Mouse (Mus musculus): ENCODE data around the gene Mafg. TPM values are rescaled to one million over a fixed set of nuclear protein-coding genes. Genes with fewer than 3 reads are reported as not detected.

Mafg gene
- polyA plus RNA-seq, 1 experiment from 2014 or later = 58.3 TPM

GRCm38 (mm10) chr11:120616617-120617294 lies 16.6 kb downstream of the Mafg start:
- peak; percentile 33 for ATAC-seq
- no peaks in the 10 kb centered on the region for H3K27me3 ChIP-seq (replicated peaks)
- H3K27ac ChIP-seq = peak overlapping the region; percentile 83
- peak overlapping the region; percentile 72 for H3K4me3 ChIP-seq
- peak overlapping the region; percentile 81 for H3K9ac ChIP-seq
- no peaks in the 10 kb centered on the region for H3K9me3 ChIP-seq (replicated peaks)
- H3K36me3 ChIP-seq = peaks cover 79% of the 10 kb centered on the region
- H3K4me2 ChIP-seq = peak overlapping the region; percentile 77
- H3K4me1 ChIP-seq = peaks cover 39% of the 10 kb centered on the region
- WGBS (ENCODE audit: insufficient replicate concordance) = 31% methylated on average over 4 of the region's 4 CpGs

DNA sequence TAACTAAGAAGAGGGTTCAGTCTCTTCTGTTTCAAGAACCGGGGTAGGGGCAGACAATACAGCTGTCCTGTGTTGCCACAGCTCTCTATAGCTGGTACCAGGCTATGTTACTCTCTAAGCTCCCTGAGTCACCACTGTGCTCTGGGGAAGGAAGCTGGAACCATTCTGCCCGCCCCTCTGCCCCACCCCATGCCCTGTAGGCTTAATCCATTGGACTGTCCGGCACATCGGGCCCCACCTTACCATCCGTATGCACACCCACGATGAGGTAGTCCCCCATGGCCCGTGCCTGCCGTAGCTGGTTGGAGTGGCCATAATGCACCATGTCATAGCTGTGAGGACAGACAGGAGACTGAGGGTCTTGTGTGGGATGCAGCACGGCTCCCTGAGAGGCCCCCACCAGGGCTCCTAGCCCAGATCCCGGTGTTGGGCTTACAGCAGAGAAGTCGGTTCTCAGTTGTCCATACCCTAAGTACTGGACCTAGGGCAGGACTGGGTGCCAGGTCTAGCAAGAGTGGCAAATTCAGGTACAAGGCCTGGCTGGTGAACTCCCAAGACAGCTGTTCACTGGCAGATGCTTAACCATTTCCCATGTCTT lies 17.7 kb downstream of the Mafg start:
- no peak for ATAC-seq
- WGBS (ENCODE audit: insufficient replicate concordance) = 84% methylated on average over 11 of the region's 11 CpGs
- no peaks in the 10 kb centered on the region for H3K9me3 ChIP-seq (replicated peaks)
- peaks cover 39% of the 10 kb centered on the region for H3K4me1 ChIP-seq
- peaks cover 79% of the 10 kb centered on the region for H3K36me3 ChIP-seq
- H3K4me2 ChIP-seq = peak overlapping the region; percentile 77
- peak overlapping the region; percentile 55 for H3K27ac ChIP-seq
- peak overlapping the region; percentile 40; the same call in 1 of the 2 replicates for H3K9ac ChIP-seq
- no peaks in the 10 kb centered on the region for H3K27me3 ChIP-seq (replicated peaks)
- H3K4me3 ChIP-seq = no peak overlapping the region

DNA sequence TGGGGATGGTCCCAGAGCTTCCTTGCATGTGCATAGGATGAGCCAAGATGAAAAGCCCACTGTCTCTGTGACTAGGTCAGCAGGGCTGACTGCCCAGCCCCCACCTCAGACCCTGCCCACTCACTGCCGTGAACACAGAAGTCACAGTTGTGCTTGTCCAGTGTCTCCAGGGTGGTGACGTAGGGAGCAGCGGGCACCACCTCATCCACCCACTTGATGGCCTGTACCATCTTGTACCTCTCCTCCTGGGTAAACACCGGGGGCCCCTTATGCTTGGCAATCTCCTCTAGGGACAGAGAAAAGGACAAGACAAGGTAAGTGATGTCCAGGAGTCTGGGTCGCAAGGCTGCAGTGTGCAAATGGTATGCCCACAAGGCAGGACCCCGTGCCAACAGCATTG lies 18.2 kb downstream of the Mafg start:
- H3K27me3 ChIP-seq (replicated peaks) = no peaks in the 10 kb centered on the region
- H3K4me1 ChIP-seq = peaks cover 39% of the 10 kb centered on the region
- H3K9ac ChIP-seq = no peak overlapping the region
- 0 out of 2 replicates have a peak overlapping the region, but pooled peaks have one; percentile 77 for H3K4me2 ChIP-seq
- H3K27ac ChIP-seq = no peak overlapping the region
- WGBS (ENCODE audit: insufficient replicate concordance) = 91% methylated on average over 6 of the region's 6 CpGs
- no peaks in the 10 kb centered on the region for H3K9me3 ChIP-seq (replicated peaks)
- ATAC-seq = no peak
- H3K4me3 ChIP-seq = no peak overlapping the region
- peaks cover 79% of the 10 kb centered on the region for H3K36me3 ChIP-seq

DNA sequence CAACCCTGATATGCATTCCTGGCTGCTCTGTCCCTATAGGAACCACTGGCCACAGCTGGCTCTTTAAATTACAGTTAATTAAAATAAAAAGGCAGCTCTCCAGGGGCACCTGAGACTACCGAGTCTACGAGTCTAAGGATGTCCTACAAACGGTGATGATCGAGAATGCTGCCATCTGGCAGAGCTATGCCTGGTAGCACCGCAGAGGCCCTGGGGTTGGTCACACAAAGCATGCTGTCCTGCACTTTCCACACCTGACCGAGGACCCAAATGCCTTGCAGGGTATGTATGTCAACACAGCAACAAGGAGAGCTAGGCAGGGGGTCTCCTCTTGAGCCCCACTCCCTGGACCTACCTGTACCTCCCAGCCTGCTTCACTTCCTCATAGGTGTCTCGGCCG lies 19.4 kb downstream of the Mafg start:
- WGBS (ENCODE audit: insufficient replicate concordance) = 84% methylated on average over 8 of the region's 8 CpGs
- H3K4me1 ChIP-seq = peaks cover 47% of the 10 kb centered on the region
- H3K9ac ChIP-seq = no peak overlapping the region
- H3K4me2 ChIP-seq = no peak overlapping the region
- H3K9me3 ChIP-seq (replicated peaks) = no peaks in the 10 kb centered on the region
- peaks cover 76% of the 10 kb centered on the region for H3K36me3 ChIP-seq
- no peak overlapping the region for H3K27ac ChIP-seq
- H3K4me3 ChIP-seq = no peak overlapping the region
- no peak for ATAC-seq
- peaks cover 6% of the 10 kb centered on the region; the same call in 1 of the 2 replicates for H3K27me3 ChIP-seq (replicated peaks)

DNA sequence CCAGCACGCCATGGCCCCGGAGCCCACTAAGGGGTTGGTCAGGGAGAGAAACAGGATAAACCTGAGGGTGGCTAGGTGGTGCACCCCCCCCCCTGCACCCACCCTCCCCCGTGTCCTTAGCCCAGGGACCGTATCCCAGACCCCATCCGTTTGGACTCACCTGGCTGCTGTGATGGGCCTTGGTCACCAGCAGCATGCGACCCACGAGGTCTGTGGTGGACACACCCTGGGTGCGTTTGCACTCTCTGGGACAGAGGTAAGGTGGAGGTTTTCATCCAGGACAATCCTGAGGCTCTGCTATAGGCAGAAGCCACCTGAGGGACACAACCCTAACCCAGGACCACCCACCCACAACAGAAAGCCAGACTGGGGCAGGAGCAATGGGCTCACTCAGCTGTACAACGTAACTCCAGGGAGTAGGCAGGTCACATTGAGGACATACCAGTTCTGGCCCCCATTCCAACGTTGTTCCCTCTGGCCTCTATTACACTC lies 19.9 kb downstream of the Mafg start:
- Histone ChIP-seq H3K27ac (no peak overlapping the region), H3K9ac (no peak overlapping the region), H3K36me3 (peaks cover 71% of the 10 kb centered on the region), H3K9me3 (replicated peaks) (no peaks in the 10 kb centered on the region), H3K4me3 (no peak overlapping the region), H3K27me3 (replicated peaks) (peaks cover 10% of the 10 kb centered on the region), H3K4me1 (peaks cover 47% of the 10 kb centered on the region), H3K4me2 (no peak overlapping the region)
- no peak for ATAC-seq
- 87% methylated on average over 10 of the region's 10 CpGs for WGBS (ENCODE audit: insufficient replicate concordance)

GRCm38 (mm10) chr11:120612763-120613162 lies 20.6 kb downstream of the Mafg start:
- no peak overlapping the region for H3K9ac ChIP-seq
- no peak overlapping the region for H3K4me2 ChIP-seq
- no peak overlapping the region for H3K4me3 ChIP-seq
- peaks cover 18% of the 10 kb centered on the region for H3K27me3 ChIP-seq (replicated peaks)
- H3K36me3 ChIP-seq = peaks cover 65% of the 10 kb centered on the region
- 35% methylated on average over 6 of the region's 6 CpGs for WGBS (ENCODE audit: insufficient replicate concordance)
- no peaks in the 10 kb centered on the region for H3K9me3 ChIP-seq (replicated peaks)
- ATAC-seq = no peak
- no peak overlapping the region for H3K27ac ChIP-seq
- peaks cover 47% of the 10 kb centered on the region for H3K4me1 ChIP-seq

DNA sequence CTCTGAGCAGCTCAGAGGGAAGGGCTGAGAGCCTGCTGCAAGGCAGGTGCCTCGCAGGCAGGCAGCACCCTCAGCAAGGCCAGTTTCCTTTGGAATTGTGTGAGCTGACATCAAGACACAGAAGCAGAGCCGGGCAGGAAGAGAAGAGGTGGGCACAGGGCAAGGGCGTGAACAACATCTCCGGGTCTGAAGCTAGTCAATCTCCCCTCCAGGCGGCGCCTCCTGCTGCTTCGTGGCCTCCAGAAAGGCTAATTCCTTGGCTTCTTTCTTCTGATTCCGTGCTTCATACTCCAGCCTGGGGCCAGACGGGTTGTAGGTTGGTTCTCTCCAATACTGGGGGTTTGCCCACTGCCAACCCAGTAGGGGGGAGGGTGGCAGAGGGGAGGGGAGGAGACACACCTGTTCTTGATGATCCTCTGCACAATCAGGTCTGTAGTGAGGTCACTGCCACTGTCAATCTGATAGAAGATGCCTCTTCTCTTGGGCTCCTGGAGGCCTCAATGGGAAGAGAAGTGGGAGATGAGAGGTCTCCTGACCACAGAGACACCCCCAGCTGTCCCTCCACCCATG lies 22.8 kb downstream of the Mafg start:
- Histone ChIP-seq H3K9ac (no peak overlapping the region), H3K27ac (no peak overlapping the region), H3K9me3 (replicated peaks) (no peaks in the 10 kb centered on the region), H3K4me1 (peaks cover 41% of the 10 kb centered on the region), H3K36me3 (peaks cover 77% of the 10 kb centered on the region), H3K27me3 (replicated peaks) (peaks cover 22% of the 10 kb centered on the region), H3K4me2 (no peak overlapping the region), H3K4me3 (no peak overlapping the region)
- WGBS (ENCODE audit: insufficient replicate concordance) = 76% methylated on average over 9 of the region's 9 CpGs
- ATAC-seq = no peak

GRCm38 (mm10) chr11:120609250-120609649 lies 24.1 kb downstream of the Mafg start:
- peaks cover 79% of the 10 kb centered on the region for H3K36me3 ChIP-seq
- WGBS (ENCODE audit: insufficient replicate concordance) = 26% methylated on average over 8 of the region's 8 CpGs
- peaks cover 22% of the 10 kb centered on the region for H3K27me3 ChIP-seq (replicated peaks)
- no peaks in the 10 kb centered on the region for H3K9me3 ChIP-seq (replicated peaks)
- ATAC-seq = peak; percentile 69
- H3K4me3 ChIP-seq = no peak overlapping the region
- peak overlapping the region; percentile 15 for H3K27ac ChIP-seq
- H3K9ac ChIP-seq = peak overlapping the region; percentile 33; the same call in 1 of the 2 replicates
- H3K4me2 ChIP-seq = peak overlapping the region; percentile 60
- H3K4me1 ChIP-seq = peaks cover 41% of the 10 kb centered on the region

DNA sequence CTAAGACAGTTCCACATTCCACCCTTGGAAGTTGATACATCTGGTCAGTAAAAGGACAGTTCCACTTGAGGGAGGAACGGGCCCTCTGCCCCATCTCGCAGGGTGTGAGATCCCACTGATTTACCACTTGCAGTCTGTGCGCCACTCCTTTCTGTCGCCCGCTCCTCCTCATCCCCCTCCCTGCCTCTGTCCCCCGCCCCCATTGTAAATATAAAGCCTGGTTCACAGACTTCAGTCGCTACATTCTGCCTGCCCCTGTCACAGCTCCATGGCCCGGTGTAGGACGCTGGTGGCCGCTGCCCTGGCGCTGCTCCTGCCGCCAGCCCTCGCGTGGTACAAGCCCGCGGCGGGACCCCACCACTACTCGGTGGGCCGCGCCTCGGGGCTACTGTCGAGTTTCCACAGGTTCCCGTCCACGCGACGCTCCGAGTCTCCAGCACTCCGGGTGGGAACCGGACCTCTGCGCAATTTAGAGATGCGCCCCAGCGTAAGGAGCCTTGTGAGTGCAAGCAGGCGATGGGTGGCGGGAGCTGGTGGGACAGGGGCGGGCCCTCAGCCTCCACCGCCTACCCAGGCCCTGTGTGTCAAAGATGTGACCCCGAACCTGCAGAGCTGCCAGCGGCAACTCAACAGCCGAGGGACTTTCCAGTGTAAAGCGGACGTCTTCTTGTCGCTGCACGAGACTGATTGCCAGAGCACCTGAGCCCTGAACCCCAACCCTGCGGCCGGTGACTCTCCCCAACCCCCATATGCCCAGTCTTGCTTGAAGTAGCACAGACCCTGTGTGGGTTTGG lies 25.0 kb downstream of the Mafg start, which contains the start of gene Npb:
TSS of gene Npb (plus strand) at position 237 of the 794 bp plus-strand sequence.
- H3K4me3 ChIP-seq = peak within 1 kb of the TSS; percentile 38
- peaks cover 49% of the 10 kb centered on the region for H3K4me1 ChIP-seq
- H3K9me3 ChIP-seq (replicated peaks) = no peaks in the 10 kb centered on the region
- peaks cover 79% of the 10 kb centered on the region for H3K36me3 ChIP-seq
- peak within 1 kb of the TSS; percentile 29 for H3K27ac ChIP-seq
- no peak for ATAC-seq
- peak within 1 kb of the TSS; percentile 33; the same call in 1 of the 2 replicates for H3K9ac ChIP-seq
- WGBS (ENCODE audit: insufficient replicate concordance) = 23% methylated on average over 45 of the region's 45 CpGs
- peaks cover 22% of the 10 kb centered on the region for H3K27me3 ChIP-seq (replicated peaks)
- peak within 1 kb of the TSS; percentile 60 for H3K4me2 ChIP-seq

- 70% methylated on average over 4 of the region's 4 CpGs for WGBS (ENCODE audit: insufficient replicate concordance)
- ATAC-seq = no peak
- peak overlapping the region; percentile 20 for H3K27ac ChIP-seq
- H3K4me1 ChIP-seq = peaks cover 66% of the 10 kb centered on the region
- H3K9ac ChIP-seq = no peak overlapping the region
- no peak overlapping the region for H3K4me2 ChIP-seq
- H3K9me3 ChIP-seq (replicated peaks) = no peaks in the 10 kb centered on the region
- H3K36me3 ChIP-seq = peaks cover 79% of the 10 kb centered on the region
- H3K27me3 ChIP-seq (replicated peaks) = peaks cover 22% of the 10 kb centered on the region
- no peak overlapping the region for H3K4me3 ChIP-seq
Observed at GRCm38 (mm10) chr11:120606764-120607163, 26.6 kb downstream of the Mafg start.

DNA sequence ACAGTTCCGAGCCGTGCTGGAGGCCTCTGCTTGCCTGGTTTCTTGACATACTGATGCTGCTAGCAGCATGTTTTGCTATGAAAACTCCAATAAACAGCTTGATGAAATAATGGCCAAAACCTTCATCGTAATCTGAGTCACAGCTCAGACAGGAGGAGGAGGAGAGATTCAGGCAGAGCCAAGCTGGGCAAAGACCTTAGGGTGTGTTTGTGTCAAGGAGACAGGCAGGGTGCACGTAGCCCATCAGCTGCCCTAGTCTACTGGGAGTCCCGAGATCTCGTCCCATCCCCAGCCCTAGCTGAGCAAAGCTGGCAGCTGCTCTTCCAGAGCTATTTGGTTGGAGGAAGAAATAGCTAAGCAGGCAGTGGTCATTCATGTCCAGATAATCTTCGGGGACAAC lies 27.7 kb downstream of the Mafg start:
- Histone ChIP-seq H3K27me3 (replicated peaks) (peaks cover 22% of the 10 kb centered on the region), H3K27ac (no peak overlapping the region), H3K4me3 (no peak overlapping the region), H3K4me2 (no peak overlapping the region), H3K4me1 (peaks cover 70% of the 10 kb centered on the region), H3K9me3 (replicated peaks) (no peaks in the 10 kb centered on the region), H3K36me3 (peaks cover 77% of the 10 kb centered on the region), H3K9ac (no peak overlapping the region)
- no peak for ATAC-seq
- 85% methylated on average over 7 of the region's 7 CpGs for WGBS (ENCODE audit: insufficient replicate concordance)

Measured in liver, embryonic 12.5 days (tissue).